Mouse (Mus musculus): Measurements from ENCODE around the gene Klhl29.

The Klhl29 gene

GRCm38 (mm10) chr12:5222439-5223202 lies 152.9 kb downstream of the Klhl29 start:
- no peak for DNase-seq (ENCODE audit: low read depth, low spot score)

DNA sequence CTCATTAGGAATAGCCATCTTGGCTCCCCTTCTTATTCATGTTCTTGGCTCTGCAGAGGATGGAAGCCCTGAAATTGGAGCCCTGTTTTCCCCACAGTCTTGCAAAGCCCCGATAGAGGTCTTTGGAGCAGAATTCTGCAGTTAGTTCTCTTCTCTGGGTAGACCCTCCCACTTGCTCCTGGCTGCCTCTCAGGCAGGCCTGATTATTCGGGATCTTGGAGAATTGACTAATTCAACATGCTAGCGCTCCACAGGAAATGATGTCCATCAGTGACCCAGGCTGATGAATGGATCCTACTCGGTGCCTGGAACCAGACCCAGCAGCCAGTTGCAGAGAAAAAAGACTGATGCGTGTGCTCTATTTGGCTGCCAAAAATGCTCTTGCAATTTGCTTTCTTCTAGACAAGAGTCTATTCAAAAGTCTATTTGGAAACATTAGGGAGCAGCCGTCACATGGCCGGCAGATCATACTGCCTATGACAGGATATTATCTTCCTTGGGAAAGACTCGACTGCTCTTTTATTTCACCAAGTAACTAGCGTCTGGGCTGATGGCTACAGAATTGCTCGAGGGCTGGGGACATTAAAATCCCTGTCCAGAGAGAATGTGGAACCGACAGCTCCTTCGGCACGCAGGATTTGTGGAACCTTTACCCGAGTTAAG lies 155.4 kb downstream of the Klhl29 start:
- DNase-seq (ENCODE audit: low read depth, low spot score) = no peak

DNA sequence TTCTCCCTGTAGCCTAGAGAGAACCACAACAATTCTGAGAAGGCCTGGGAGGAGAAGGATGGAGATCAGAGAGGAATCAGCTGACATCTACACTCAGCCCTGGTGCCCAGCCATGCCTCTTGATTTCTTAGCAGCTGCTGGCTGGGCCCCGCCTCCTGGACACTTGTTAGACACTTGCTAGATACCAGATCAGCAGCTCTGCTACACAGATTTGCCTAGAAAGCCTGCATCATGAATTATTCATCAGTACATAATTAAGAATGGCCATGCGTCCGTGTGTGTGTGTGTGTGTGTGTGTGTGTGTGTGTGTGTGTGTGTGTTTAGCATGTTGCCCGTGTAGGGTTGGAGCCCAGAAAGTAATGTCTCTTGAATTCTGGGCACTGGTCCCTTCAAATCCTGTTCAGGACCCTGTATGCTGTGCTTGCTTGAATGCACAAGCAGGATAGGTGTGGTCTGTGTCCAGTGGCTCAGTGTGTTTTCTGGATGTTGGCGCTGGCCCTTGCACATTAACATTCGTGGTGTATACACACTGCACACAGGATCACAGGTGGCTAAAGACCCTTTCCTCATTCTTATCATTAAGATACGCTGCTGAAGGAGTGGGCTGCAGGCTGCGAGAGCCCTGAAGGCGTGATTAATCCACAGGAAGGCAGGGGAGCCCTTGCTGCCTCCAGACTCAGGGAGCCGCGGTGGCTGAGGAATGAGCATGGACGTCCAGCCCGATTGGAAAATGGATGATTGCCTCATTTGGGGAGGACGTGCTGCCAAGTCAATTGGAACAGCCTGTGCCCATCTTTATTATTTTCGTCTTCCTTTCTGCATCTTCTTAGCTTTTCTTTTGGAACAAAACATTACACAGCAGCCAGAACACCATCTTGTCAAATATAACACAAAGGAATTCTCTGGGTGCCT lies 159.4 kb downstream of the Klhl29 start:
- no peak for DNase-seq (ENCODE audit: low read depth, low spot score)

DNA sequence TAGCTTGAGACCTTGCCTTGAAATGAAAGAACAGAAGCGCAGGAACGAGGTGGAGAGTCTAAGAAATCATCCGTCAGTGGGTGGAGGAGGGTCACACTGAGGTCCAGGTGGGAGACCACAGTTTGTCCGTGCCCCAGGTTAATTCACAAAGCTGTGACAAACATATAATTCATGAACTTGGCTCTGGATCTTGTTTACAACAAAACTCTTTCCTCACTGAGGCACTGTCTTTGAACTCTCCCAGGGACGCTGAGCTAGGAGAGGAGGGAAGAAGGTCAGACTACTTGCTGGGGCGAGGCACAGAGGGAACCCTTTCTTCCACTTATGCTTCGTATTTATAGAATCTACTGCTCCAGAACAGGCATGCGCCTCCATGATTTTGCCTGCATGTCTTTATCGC lies 161.2 kb downstream of the Klhl29 start:
- DNase-seq (ENCODE audit: low read depth, low spot score) = no peak

DNA sequence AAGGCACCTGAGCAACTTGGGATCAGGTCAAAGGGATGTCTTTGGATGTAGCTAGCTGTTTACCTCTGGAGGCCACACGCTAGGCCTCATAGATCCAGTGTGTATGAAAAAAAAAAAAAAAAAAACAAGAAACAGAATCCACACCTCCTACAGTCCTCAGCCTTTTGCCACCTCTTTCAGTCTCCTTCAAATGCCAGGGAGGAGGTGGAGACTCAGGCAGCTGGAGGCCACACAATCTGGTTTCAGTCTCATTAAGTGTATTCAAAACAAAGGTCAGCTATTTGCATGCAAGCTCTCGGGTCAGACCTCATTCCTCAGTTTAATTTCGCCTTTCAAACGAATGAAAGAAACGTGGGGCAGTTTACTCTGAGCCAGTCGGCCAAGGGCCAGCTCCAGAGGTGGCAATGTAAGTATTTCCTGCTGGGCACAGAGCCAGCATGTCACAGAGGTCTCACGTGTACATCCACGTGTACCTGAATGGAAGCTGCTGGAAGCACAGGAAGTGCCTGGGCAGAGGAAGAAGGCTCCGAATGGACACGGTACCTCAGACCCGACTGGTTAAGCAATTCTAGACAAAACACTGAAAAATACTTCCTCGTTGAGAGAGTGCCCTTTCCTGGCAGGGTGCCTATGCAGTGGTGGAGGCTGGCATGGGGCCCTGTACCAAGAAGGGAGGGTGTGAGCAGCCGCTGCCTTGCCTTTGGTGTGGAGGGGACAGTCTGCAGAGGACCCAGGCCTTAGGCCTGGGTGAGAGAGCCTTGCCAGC lies 162.0 kb downstream of the Klhl29 start:
- DNase-seq (ENCODE audit: low read depth, low spot score) = no peak

DNA sequence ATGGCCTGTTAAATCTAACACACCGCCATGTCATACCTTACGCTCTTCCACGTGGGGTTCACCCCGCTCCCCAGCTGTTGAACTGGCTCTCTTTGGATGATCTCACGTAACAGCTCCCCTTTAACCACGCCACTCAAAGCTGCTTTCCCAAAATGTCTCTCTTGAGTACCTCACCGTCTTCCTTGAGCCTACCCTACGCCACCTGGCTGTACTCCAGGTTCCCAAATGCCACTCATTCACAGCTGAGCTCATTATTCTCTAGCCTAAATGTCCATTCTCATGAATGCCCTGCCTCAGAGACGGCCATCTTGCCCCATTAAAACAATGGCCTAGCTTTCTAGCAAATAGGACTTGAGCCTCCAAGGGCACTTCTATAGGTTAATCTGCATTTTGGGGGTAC lies 163.6 kb downstream of the Klhl29 start:
- DNase-seq (ENCODE audit: low read depth, low spot score) = no peak

DNA sequence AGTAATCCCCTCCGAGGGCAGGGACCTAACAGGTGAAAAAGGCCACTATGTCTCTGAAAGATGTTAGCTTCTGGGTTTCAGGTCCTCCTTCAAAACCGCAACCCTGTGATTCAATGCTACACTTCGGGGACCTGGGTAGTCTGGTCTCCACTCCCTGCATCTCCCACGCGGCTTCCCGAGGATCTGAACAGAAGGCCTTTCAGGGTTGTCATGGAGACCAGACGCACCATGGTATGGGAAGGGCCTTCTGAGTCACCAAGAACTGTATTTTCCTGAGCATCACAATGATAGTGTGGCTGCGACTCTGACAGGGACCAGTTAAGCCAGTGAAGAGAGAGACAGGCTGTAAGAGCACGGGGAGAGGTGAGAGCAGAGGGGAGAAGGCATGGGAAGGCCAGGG lies 164.7 kb downstream of the Klhl29 start:
- no peak for DNase-seq (ENCODE audit: low read depth, low spot score)

DNA sequence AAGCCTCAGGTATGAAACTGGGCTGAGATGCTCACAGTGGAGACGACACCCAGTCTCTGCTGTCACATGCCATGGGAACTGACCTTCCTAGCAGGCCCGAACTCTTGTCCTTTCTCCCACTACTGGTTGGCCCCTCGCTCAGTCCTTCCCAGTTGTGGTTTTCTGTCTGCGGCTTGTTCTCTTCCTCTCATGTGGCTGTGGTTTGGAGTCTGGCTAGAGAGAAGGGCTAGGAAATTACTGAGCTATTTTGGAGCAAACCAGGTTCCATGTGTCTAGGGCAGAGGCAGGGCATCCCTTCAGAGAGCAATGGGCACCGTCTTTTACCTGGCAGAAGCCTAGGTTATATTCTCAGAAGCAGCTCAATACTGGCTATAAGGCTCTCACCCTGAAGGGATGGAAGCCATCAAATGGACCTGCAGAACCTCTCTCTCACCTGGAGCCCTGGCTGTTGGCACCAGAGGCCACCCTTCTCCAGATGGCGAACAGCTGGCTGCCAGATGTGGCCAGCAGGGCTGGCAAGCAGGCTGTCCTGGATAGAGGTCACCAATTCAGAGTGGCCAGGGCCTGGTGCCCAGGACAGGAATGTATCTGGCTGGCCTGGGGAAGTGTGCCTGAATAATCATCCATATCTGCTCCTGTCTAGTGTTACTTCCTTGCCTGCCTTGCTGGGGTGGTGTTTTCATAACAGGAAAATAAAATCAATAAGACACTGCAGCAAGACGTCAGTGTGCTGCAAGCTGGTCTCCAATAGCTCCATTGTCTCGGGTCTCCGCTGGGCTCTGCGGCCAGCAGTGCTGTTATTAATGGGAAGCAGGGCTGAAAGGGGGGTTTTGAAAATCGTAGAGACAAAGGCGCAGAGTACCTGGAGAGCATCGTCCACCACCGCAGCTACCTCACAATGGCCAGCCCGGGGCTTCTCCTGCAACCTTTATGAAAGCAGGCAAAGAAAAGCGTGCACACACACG lies 167.3 kb downstream of the Klhl29 start:
- DNase-seq (ENCODE audit: low read depth, low spot score) = no peak

DNA sequence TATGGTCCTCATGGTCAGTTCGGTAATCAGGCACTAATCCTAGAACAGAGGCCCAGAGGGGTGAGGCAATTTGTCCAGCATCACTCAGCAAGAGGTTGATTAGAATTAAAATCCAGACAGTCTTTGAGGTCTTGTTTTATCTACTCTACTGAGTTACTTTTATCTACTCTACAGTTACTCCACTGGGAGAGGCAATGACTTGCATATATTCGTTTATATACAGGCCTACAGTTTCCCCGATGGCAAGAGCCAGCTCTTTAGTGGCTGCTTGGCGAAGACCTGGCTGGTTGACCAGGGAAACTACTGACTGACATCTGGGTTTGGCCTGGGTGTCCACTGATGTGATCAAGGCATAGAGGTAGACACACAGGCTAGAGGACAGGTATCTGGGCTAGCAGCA lies 168.3 kb downstream of the Klhl29 start:
- no peak for DNase-seq (ENCODE audit: low read depth, low spot score)

DNA sequence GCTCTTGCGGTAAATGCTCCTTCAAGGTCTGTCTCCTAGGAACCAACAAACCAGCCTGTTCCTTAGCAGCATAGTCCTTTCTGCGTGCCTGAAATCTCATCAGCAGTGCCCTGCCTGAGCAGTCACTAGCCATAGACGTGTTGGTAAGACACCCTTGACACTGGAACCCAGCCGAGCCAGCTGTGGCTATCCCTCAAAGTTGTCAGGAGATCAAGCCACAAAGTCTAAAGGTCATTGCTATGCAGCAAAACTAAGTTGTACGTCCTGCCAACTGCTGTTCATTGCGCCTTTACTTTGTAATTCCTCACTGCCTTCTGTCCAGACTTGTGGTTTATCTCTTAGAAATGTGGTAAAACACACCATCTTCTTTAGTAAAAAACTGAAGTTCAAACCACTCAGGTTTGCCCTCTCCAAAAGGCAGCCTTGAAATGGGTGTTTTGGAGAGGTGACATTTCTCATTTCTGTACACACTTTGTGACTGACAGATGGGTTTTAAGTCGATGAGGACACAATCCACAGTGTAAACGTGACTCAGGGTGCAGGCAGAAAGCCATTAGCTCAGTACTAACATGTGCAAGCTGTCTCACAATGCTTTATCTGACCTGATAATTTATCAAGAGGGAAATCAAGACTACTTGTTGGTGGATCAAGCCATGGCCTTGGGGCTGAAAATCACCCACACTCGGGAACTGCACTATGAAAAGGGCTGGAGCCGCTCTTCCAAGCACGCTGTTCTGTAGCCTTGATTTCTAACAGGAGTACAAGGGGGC lies 171.2 kb downstream of the Klhl29 start:
- DNase-seq (ENCODE audit: low read depth, low spot score) = no peak

- no peak for DNase-seq (ENCODE audit: low read depth, low spot score)
Measured at GRCm38 (mm10) chr12:5203385-5203784, 172.1 kb downstream of the Klhl29 start.

DNA sequence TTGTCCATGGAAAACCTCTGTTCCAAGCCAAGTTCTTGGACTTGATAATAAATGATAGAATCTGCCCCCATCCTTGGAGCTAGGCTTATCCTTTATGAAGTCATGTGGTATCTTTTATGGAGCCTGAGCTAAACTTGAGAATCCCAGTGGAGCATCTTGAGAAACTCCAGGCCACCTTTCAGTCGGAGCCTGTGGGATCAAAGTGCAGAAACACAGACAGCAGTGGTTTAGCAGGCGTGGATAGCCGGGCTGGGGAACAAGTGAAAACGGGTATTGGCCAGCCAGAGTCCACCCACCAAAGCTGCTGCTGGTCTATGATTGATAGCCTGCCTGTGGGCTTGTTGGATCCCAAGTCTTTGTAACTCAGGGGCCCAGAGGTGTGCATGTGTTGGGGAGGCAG lies 177.2 kb downstream of the Klhl29 start:
- DNase-seq (ENCODE audit: low read depth, low spot score) = no peak

- DNase-seq (ENCODE audit: low read depth, low spot score) = no peak
Measured at GRCm38 (mm10) chr12:5194176-5194575, 181.3 kb downstream of the Klhl29 start.

DNA sequence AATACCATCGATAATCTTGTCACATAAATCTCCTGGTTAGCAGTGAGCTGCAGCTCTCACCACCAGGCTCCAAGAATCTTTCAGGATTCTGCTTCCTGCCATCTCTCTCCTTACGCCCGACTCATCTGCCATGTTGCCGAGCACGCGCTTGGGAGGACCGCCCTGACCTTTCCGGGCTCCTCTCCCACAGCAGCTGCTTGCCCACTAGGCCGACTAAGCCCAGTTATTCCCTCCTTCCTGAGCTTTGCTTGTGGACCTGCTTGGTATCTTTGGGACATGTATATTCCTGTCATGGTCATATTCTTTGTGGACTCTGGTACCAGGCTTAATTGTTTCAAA lies 183.1 kb downstream of the Klhl29 start:
- DNase-seq (ENCODE audit: low read depth, low spot score) = no peak

DNA sequence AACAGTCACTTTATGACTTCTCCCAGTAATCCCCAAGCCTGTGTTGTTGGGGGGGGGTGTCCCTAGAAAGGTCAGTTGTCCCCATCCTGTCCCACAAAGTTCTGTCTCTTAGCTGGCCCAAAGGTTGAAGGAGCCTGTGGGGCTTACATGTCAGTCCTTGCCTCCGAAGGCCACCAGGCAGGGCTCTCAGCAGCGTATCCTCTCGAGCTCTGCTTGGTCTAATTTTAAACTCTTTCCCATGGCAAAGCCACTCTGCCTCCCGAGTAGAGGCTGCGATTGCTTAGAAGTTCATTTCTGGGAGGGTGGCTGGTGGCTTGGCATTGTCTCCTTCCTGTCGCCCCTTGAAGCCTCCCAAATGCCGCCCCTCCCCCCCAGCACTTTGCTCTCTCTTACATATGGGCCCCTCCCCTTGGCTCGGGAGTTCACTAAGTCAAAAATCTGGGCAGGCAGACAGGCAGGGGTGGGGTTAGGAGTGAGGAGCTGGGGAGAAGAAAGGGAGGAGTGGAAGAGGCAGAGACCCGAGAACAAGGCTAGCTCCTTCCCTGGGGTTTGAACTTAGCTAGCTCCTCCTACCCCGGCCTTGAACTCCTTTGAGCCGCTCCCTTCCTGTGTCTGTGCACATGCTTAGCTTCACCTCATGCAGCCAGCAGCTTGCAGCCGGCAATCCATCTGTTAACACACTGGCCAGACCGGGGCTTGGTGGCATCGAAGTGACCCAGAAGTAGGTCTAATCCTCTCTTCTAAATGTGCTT lies 183.7 kb downstream of the Klhl29 start:
- DNase-seq (ENCODE audit: low read depth, low spot score) = peak; percentile 85

DNA sequence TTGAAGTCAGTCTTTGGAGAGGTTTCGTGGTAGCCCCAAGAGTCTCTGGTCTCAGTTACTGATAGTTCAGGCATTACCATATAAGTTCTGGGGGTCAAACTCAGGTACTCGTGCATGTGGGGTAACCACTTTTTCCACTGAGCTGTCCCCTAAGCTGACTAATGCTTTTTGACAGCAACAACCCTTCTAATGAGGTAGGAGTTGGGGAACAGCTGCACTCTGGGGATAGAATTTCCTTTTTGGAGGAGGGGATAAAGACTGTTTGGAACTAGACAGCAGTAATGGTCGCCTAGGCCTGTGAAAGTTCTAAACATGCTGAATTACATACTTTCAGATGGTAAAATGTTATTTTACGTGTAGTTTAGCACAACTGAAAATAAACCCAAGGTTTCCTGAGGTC lies 184.3 kb downstream of the Klhl29 start:
- no peak for DNase-seq (ENCODE audit: low read depth, low spot score)

DNA sequence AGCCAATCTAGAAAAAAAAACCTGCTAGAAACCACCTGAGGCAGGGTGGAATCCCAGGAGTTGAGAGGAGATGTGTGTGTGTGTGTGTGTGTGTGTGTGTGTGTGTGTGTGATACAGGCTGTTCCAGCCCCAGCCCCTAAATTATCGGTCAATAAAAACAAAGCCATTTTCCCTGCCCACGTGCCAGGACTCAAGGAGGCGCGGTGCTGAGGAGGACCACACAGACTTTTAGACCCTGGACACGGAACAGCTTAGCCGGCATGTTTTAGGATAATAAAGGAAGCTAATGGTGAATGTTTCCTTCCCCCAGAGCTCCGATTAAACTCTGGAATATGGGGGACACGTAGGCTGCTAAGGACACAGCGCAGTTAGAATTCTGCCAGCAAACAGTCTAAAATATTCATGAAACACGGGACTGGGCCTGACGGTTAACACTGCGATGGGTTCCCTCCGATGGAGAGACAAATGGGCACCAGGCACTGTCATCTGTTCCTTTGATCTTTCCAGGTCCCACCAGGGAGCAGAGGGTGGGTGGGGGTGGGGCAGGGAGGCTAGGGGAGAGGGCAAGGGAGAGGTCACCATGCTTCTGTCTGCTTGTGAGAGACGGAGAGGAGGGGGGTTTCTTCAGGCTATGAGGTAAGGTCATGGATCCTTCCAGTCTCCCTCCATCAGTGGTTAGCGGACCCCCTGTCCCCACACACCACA lies 185.9 kb downstream of the Klhl29 start:
- no peak for DNase-seq (ENCODE audit: low read depth, low spot score)

- DNase-seq (ENCODE audit: low read depth, low spot score) = no peak
Measured at GRCm38 (mm10) chr12:5188899-5189298, 186.6 kb downstream of the Klhl29 start.

All from retina, postnatal 7 days (tissue).